ENCODE assay signal across 9 mouse cellular contexts in the genomic region with DNA sequence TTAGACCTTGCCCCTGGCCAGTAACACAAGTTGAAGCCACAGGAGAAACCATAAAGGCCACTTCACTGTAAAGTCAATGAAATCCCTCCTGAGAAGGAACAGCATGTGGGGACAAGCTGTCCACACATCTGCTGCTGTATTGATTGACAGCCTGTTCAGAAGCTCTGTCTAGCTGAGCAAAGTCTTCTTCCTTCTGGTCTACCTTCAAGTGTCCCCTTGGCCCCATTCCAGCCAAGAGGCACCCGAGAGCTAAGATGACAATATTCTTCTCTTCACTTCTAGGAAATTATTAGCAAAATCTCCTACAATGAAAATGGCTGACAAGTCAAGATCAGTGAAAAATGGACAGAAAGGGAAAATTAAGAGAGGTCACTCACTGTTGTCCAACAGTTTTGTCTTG.
"Had no signal": no experiment of that assay in that cellular context is flagged by ENCODE, and none has a peak within 500 bp of the region (broad histone marks: within the 10 kb centered on the region; RNA-seq: fewer than 3 reads in every experiment).

No protein-coding gene starts in this region.

- H3K27ac ChIP-seq: kidney, embryonic 15.5 days; limb, embryonic 13.5 days; liver, embryonic 14.5 days; midbrain, embryonic 15.5 days had no signal

- H3K36me3 ChIP-seq: kidney, embryonic 15.5 days; limb, embryonic 13.5 days; midbrain, embryonic 15.5 days had no signal

- H3K9me3 ChIP-seq: kidney, embryonic 15.5 days; limb, embryonic 13.5 days; midbrain, embryonic 15.5 days had no signal

- DNase-seq: kidney, adult 2 months; kidney, postnatal 14 days; lung, adult 18-20 months; right cerebral cortex, postnatal 25 days; thymus, postnatal 36 days had no signal

- H3K4me3 ChIP-seq: kidney, embryonic 15.5 days; limb, embryonic 13.5 days; midbrain, embryonic 15.5 days had no signal

- ATAC-seq: midbrain, embryonic 15.5 days had no signal

- H3K9ac ChIP-seq: kidney, embryonic 15.5 days; limb, embryonic 13.5 days; liver, embryonic 14.5 days; midbrain, embryonic 15.5 days had no signal

- H3K27me3 ChIP-seq: kidney, embryonic 15.5 days; limb, embryonic 13.5 days; midbrain, embryonic 15.5 days had no signal

- H3K4me2 ChIP-seq: kidney, embryonic 15.5 days; limb, embryonic 13.5 days; midbrain, embryonic 15.5 days had no signal

- H3K4me1 ChIP-seq: kidney, embryonic 15.5 days; limb, embryonic 13.5 days; midbrain, embryonic 15.5 days had no signal
